Mouse (Mus musculus) myocyte (in vitro differentiated cells): ENCODE results near the gene Gon7. TPM values are rescaled to one million over a fixed set of nuclear protein-coding genes. Genes with fewer than 3 reads are reported as not detected.

ENCODE experiments used
- H3K27me3 ChIP-seq: one replicate; pipeline ENCODE4 v1.6.1; 2011; ENCODE audit not compliant: control insufficient read depth, insufficient read depth, insufficient read length
- H3K36me3 ChIP-seq: one replicate; pipeline ENCODE4 v1.6.1; 2011; ENCODE audit not compliant: control insufficient read depth, insufficient read depth
- H3K4me2 ChIP-seq: one replicate; pipeline ENCODE4 v1.6.1; 2011; ENCODE audit warnings: low read depth, control low read depth
- H3K4me3 ChIP-seq: one replicate; pipeline ENCODE4 v1.5.1; 2011; ENCODE audit warnings: mild to moderate bottlenecking, control low read depth, moderate library complexity
- H3K79me2 ChIP-seq: one replicate; pipeline ENCODE4 v1.6.1; 2011; ENCODE audit not compliant: control insufficient read depth, insufficient read depth
- H3ac ChIP-seq: one replicate; pipeline ENCODE4 v1.6.1; 2011; ENCODE audit not compliant: control insufficient read depth, insufficient read length
- CEBPB ChIP-seq: IDR thresholded peaks from 2 replicates; pipeline ENCODE4 v1.6.1; 2011; ENCODE audit warnings: mild to moderate bottlenecking, moderate library complexity; ENCODE audit not compliant: poor library complexity, insufficient read depth, severe bottlenecking
- E2F4 ChIP-seq: IDR thresholded peaks from one replicate; pipeline ENCODE4 v1.6.1; 2011; ENCODE audit warnings: mild to moderate bottlenecking, control low read depth, moderate library complexity; ENCODE audit not compliant: insufficient read depth
- MAX ChIP-seq: IDR thresholded peaks from one replicate; pipeline ENCODE4 v1.6.1; 2011; ENCODE audit warnings: low read depth, mild to moderate bottlenecking, control low read depth
- MYOD1 ChIP-seq, 3 experiments: IDR thresholded peaks; one replicate each; pipeline ENCODE4 v1.6.1; 2011; ENCODE audit warnings: control low read depth in 2 of 3, low read depth in 2 of 3, mild to moderate bottlenecking in 2 of 3, moderate library complexity in 1 of 3; ENCODE audit not compliant: insufficient read length in 2 of 3, control insufficient read depth in 1 of 3
- MYOG ChIP-seq, 3 experiments: IDR thresholded peaks; one replicate each; pipeline ENCODE4 v1.6.1; 2011; ENCODE audit warnings: control low read depth in 2 of 3, low read depth in 2 of 3, mild to moderate bottlenecking in 2 of 3; ENCODE audit not compliant: insufficient read length in 2 of 3, control insufficient read depth in 1 of 3, insufficient read depth in 1 of 3
- POLR2A ChIP-seq: IDR thresholded peaks from one replicate; pipeline ENCODE4 v1.6.1; 2011; ENCODE audit warnings: low read depth, mild to moderate bottlenecking, control low read depth, moderate library complexity; ENCODE audit not compliant: insufficient read length
- POLR2AphosphoS2 ChIP-seq: IDR thresholded peaks from one replicate; pipeline ENCODE4 v1.6.1; 2011; ENCODE audit warnings: low read depth, control low read depth; ENCODE audit not compliant: insufficient read length
- REST ChIP-seq: IDR thresholded peaks from one replicate; pipeline ENCODE4 v1.6.1; 2011; ENCODE audit warnings: mild to moderate bottlenecking, control low read depth, moderate library complexity; ENCODE audit not compliant: insufficient read depth, insufficient read length
- SRF ChIP-seq: IDR thresholded peaks from one replicate; pipeline ENCODE4 v1.6.1; 2011; ENCODE audit warnings: low read depth; ENCODE audit not compliant: control insufficient read depth, insufficient read length
- TCF12 ChIP-seq: IDR thresholded peaks from one replicate; pipeline ENCODE4 v1.6.1; 2011; ENCODE audit warnings: mild to moderate bottlenecking, control low read depth; ENCODE audit not compliant: poor library complexity, insufficient read depth, severe bottlenecking
- TCF3 ChIP-seq: IDR thresholded peaks from one replicate; pipeline ENCODE4 v1.6.1; 2011; ENCODE audit warnings: low read depth, control low read depth; ENCODE audit not compliant: insufficient read length
- USF1 ChIP-seq: IDR thresholded peaks from one replicate; pipeline ENCODE4 v1.6.1; 2011; ENCODE audit warnings: low read depth, mild to moderate bottlenecking, control low read depth, moderate library complexity
- polyA plus RNA-seq: library from polyadenylated mRNA; unstranded; fragments of >200 nt; fragmentation: generic; extraction: Trizol; gene quantifications from one replicate; pipeline ENCODE4 v1.2.1, GENCODE M21; 2012; ENCODE audit warnings: missing spikeins

Gene Gon7
- polyA plus RNA-seq, 1 experiment: 9.7 TPM

DNA sequence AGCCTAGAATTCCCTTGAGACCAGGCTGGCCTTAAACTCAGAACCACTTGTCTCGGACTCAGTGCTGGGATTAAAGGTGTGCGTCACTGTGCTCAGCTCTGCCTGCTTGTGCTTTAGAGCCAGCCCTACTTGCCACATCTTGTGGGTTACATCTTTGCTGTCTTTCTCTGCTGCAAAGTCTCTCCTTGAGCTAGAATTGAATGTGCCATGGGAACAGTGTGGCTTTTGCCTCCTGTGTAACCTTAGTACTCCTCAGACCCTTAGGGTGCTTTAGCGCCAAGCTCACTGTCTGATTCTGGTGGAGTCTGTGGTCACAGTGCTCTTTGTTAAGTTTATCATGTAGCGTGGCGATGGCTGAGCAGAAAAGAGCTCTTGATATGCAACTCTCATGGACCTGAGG is 15.1 kb upstream of the Gon7 start:
- no peak for TF ChIP-seq SRF
- TF ChIP-seq TCF12: no peak
- TF ChIP-seq E2F4: no peak
- TF ChIP-seq REST: no peak
- no peaks in the 10 kb centered on the region for H3K79me2 ChIP-seq
- H3K4me3 ChIP-seq: no peak overlapping the region
- peaks cover 14% of the 10 kb centered on the region for H3K36me3 ChIP-seq
- no peaks in the 10 kb centered on the region for H3K27me3 ChIP-seq
- H3ac ChIP-seq: no peak overlapping the region
- no peak overlapping the region for H3K4me2 ChIP-seq

GRCm38 (mm10) chr12:102771601-102772000 is 14.0 kb upstream of the Gon7 start:
- Histone ChIP-seq H3ac (no peak overlapping the region), H3K4me2 (no peak overlapping the region), H3K4me3 (no peak overlapping the region), H3K27me3 (no peaks in the 10 kb centered on the region), H3K79me2 (no peaks in the 10 kb centered on the region), H3K36me3 (peaks cover 17% of the 10 kb centered on the region)
- no peak for TF ChIP-seq POLR2AphosphoS2
- TF ChIP-seq REST: no peak
- TF ChIP-seq MYOD1 (IDR thresholded peaks at IDR 0.05; ENCODE audit: control insufficient read depth in 1 of 3, insufficient read length in 2 of 3, low read depth in 2 of 3): no peak
- no peak for TF ChIP-seq TCF12
- no peak for TF ChIP-seq POLR2A

DNA sequence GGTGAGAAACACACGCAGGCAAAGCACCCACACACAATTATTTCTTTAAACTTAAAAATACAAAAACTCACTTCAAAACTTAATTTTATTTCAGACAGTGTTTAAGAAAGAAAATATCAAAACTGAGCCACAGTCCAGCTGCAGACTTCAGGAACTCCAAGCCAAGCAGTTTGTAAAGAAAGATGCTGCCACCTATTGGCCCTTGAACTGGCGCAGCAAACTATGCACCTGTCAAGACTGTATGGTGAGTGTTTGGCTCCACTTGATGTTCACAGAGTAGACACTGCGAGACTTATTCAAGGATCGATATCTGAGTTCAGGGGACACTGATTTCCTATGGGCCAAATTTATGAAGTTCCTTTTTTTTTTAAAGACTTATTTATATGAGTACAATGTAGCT is 11.4 kb upstream of the Gon7 start:
- Histone ChIP-seq H3K4me2 (no peak overlapping the region), H3K27me3 (no peaks in the 10 kb centered on the region), H3K4me3 (no peak overlapping the region), H3ac (no peak overlapping the region), H3K36me3 (peaks cover 25% of the 10 kb centered on the region), H3K79me2 (no peaks in the 10 kb centered on the region)
- TF ChIP-seq USF1 (no peak), MYOG (IDR thresholded peaks at IDR 0.05; ENCODE audit: control insufficient read depth in 1 of 3, insufficient read depth in 1 of 3, insufficient read length in 2 of 3, low read depth in 2 of 3) (no peak), POLR2AphosphoS2 (no peak), SRF (no peak), TCF12 (no peak), E2F4 (no peak), TCF3 (no peak), REST (no peak), MYOD1 (IDR thresholded peaks at IDR 0.05; ENCODE audit: control insufficient read depth in 1 of 3, insufficient read length in 2 of 3, low read depth in 2 of 3) (no peak), CEBPB (no peak), MAX (no peak), POLR2A (no peak)

DNA sequence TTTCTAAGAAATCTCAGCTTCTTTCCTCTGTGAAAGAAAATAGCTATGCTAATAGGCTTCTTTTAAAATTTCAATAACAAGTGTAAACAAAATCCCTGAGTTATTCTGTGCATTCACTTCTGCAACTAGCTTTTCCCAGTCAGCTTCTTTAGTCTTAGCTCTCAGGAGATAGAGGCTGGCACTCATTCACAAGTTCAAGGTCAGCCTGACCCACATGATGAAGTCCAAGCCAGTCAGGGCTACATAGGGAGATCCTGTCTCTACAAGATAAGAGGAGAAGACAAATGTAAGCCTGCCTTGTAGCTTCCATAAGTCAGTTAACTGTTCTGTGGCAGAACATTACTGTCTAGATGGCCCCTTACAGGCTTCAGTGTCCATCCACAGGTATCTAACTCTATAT is 6.1 kb upstream of the Gon7 start:
- H3ac ChIP-seq: no peak overlapping the region
- TF ChIP-seq MYOD1 (IDR thresholded peaks at IDR 0.05; ENCODE audit: control insufficient read depth in 1 of 3, insufficient read length in 2 of 3, low read depth in 2 of 3) (no peak), POLR2AphosphoS2 (no peak), MAX (no peak), CEBPB (no peak), E2F4 (no peak), POLR2A (no peak), TCF12 (no peak), SRF (no peak), USF1 (no peak)
- no peaks in the 10 kb centered on the region for H3K27me3 ChIP-seq
- no peak overlapping the region for H3K4me2 ChIP-seq
- H3K36me3 ChIP-seq: peaks cover 12% of the 10 kb centered on the region
- H3K4me3 ChIP-seq: no peak overlapping the region
- peaks cover 17% of the 10 kb centered on the region for H3K79me2 ChIP-seq

GRCm38 (mm10) chr12:102761668-102762067 is 4.1 kb upstream of the Gon7 start:
- Histone ChIP-seq H3K79me2 (peaks cover 29% of the 10 kb centered on the region), H3K36me3 (peaks cover 8% of the 10 kb centered on the region), H3K27me3 (no peaks in the 10 kb centered on the region), H3K4me2 (no peak overlapping the region), H3ac (no peak overlapping the region), H3K4me3 (no peak overlapping the region)
- TF ChIP-seq POLR2AphosphoS2 (no peak), USF1 (no peak), MAX (no peak), MYOD1 (IDR thresholded peaks at IDR 0.05; ENCODE audit: control insufficient read depth in 1 of 3, insufficient read length in 2 of 3, low read depth in 2 of 3) (no peak)

DNA sequence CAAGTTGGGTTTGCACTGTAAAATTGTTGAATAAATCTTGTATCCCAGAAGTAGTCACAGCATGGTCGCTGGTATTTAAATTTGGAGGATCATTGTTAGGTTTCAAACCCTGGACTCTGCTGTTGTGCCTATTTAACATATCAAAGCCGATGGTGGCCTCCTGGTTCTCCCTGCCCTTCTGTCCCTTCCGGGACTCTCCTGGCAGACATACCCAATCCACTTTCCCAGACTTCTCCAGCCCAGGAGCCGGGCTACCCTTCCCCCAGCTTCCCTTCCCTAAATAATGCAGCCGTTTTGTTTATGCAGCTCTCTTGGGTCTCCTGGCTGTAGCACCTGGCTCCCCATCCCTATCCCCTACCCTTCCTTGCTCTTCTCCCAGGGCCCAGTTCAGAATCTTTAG is 1.3 kb upstream of the Gon7 start:
- Histone ChIP-seq H3K4me2 (peak overlapping the region; percentile 100), H3ac (peak overlapping the region; percentile 79), H3K27me3 (no peaks in the 10 kb centered on the region), H3K36me3 (no peaks in the 10 kb centered on the region), H3K79me2 (peaks cover 57% of the 10 kb centered on the region), H3K4me3 (peak overlapping the region; percentile 85)
- TF ChIP-seq POLR2A (no peak), TCF3 (no peak), SRF (no peak), TCF12 (no peak), POLR2AphosphoS2 (no peak), CEBPB (no peak), MAX (no peak), USF1 (no peak), E2F4 (no peak), MYOD1 (IDR thresholded peaks at IDR 0.05; ENCODE audit: control insufficient read depth in 1 of 3, insufficient read length in 2 of 3, low read depth in 2 of 3) (no peak), REST (no peak), MYOG (IDR thresholded peaks at IDR 0.05; ENCODE audit: control insufficient read depth in 1 of 3, insufficient read depth in 1 of 3, insufficient read length in 2 of 3, low read depth in 2 of 3) (no peak)
